In the genomic region with DNA sequence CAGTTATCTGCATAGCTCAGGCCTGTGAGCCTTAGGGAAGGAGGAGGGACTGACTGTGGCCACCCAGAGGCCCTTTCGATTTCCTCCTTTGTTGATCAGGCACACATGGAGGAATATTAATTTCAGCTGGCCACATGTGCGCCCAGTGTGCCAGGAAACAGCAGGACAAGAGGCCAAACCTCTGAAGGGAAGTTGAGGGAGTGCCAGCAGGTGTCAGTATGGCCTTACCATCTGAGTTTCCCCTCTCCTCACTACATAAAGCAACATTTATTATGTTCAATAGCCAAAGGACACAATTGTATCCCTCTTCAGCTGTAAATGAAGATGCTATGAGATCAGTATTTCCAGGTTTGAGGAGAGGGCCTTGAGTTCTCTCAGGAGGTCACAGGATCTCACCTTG, we compare ENCODE assay signal across 14 mouse cellular contexts. TPM values are rescaled to one million over a fixed set of nuclear protein-coding genes. Genes with fewer than 3 reads are reported as not detected.
DNase-seq lines count a peak whose midpoint lies in the region; ATAC-seq and TF ChIP-seq lines count a peak whose summit lies in the region.
"Had no signal": no experiment of that assay in that cellular context is flagged by ENCODE, and none has a peak within 500 bp of the region (broad histone marks: within the 10 kb centered on the region; RNA-seq: fewer than 3 reads in every experiment).

No protein-coding gene starts in this region.

- no peak overlapping the region for H3K9ac ChIP-seq in kidney, embryonic 16.5 days (replicated peaks; ENCODE audit: low read length)
- no peak overlapping the region for H3K9ac ChIP-seq in midbrain, postnatal 0 days (replicated peaks; ENCODE audit: low read length, poor library complexity, severe bottlenecking)
- no peak overlapping the region for H3K9ac ChIP-seq in midbrain, embryonic 11.5 days (ENCODE audit: low read length)
- H3K9ac ChIP-seq: lung, embryonic 15.5 days had no signal

- peak; percentile 28 to 41 for DNase-seq in cerebellum, postnatal 10 days
- no peak for DNase-seq in cerebellum, postnatal 14 days
- peak; percentile 6 for DNase-seq in kidney, adult 11 months
- peak; percentile 65 for DNase-seq in midbrain, postnatal 0 days (ENCODE audit: low spot score)
- DNase-seq in midbrain, embryonic 11.5 days (ENCODE audit: low spot score, missing footprints), result no peak
- DNase-seq in spleen, adult 12 weeks (ENCODE audit: low spot score), result no peak
- no peak for DNase-seq in layer of hippocampus, adult 11-12 months (ENCODE audit: low spot score)
- DNase-seq: thymus, postnatal 25 days had no signal

- H3K36me3 ChIP-seq in kidney, embryonic 16.5 days (ENCODE audit: insufficient read depth, low read length), result no peaks in the 10 kb centered on the region
- H3K36me3 ChIP-seq in midbrain, postnatal 0 days (ENCODE audit: insufficient read depth, low read length), result no peaks in the 10 kb centered on the region
- no peaks in the 10 kb centered on the region for H3K36me3 ChIP-seq in midbrain, embryonic 11.5 days (ENCODE audit: control insufficient read depth, insufficient read depth, low read length)
- H3K36me3 ChIP-seq: lung, embryonic 15.5 days had no signal

- ATAC-seq in kidney, embryonic 16.5 days (ENCODE audit: low FRiP score, low TSS enrichment), result no peak
- ATAC-seq in midbrain, postnatal 0 days (ENCODE audit: low FRiP score), result no peak
- no peak for ATAC-seq in midbrain, embryonic 11.5 days (ENCODE audit: low FRiP score)
- ATAC-seq: forebrain, embryonic 16.5 days; inflammation-experienced regulatory T-cells, adult 6 months had no signal

- H3K4me2 ChIP-seq in kidney, embryonic 16.5 days (replicated peaks; ENCODE audit: low read depth, low read length), result no peak overlapping the region
- no peak overlapping the region for H3K4me2 ChIP-seq in midbrain, postnatal 0 days (ENCODE audit: low read depth, low read length, poor library complexity, severe bottlenecking)
- H3K4me2 ChIP-seq in midbrain, embryonic 11.5 days, result no peak overlapping the region
- H3K4me2 ChIP-seq: lung, embryonic 15.5 days had no signal

- 57% methylated on average over 2 of the region's 2 CpGs for WGBS in kidney, embryonic 16.5 days
- 18% methylated on average over 2 of the region's 2 CpGs for WGBS in midbrain, postnatal 0 days
- 67% methylated on average over 2 of the region's 2 CpGs for WGBS in midbrain, embryonic 11.5 days

- no peaks in the 10 kb centered on the region for H3K27me3 ChIP-seq in kidney, embryonic 16.5 days (ENCODE audit: insufficient read depth, low read length)
- H3K27me3 ChIP-seq in midbrain, postnatal 0 days (ENCODE audit: insufficient read depth, low read length), result no peaks in the 10 kb centered on the region
- no peaks in the 10 kb centered on the region for H3K27me3 ChIP-seq in midbrain, embryonic 11.5 days (ENCODE audit: control insufficient read depth, insufficient read depth, low read length)
- H3K27me3 ChIP-seq: lung, embryonic 15.5 days had no signal

- H3K4me1 ChIP-seq in kidney, embryonic 16.5 days (ENCODE audit: insufficient read depth, low read length), result no peaks in the 10 kb centered on the region
- no peaks in the 10 kb centered on the region for H3K4me1 ChIP-seq in midbrain, postnatal 0 days (ENCODE audit: insufficient read depth, low read length)
- H3K4me1 ChIP-seq in midbrain, embryonic 11.5 days (ENCODE audit: control insufficient read depth, insufficient read depth, low read length), result no peaks in the 10 kb centered on the region
- H3K4me1 ChIP-seq: lung, embryonic 15.5 days had no signal

- no peaks in the 10 kb centered on the region for H3K9me3 ChIP-seq in kidney, embryonic 16.5 days (ENCODE audit: low read length)
- no peaks in the 10 kb centered on the region for H3K9me3 ChIP-seq in midbrain, postnatal 0 days (ENCODE audit: low read length)
- H3K9me3 ChIP-seq in midbrain, embryonic 11.5 days (ENCODE audit: control insufficient read depth, low read length), result no peaks in the 10 kb centered on the region
- H3K9me3 ChIP-seq: lung, embryonic 15.5 days had no signal

- no peak overlapping the region for H3K27ac ChIP-seq in kidney, embryonic 16.5 days (ENCODE audit: low read length)
- H3K27ac ChIP-seq in midbrain, postnatal 0 days (ENCODE audit: low read depth, low read length), result no peak overlapping the region
- no peak overlapping the region for H3K27ac ChIP-seq in midbrain, embryonic 11.5 days (ENCODE audit: low read depth, low read length)
- H3K27ac ChIP-seq: lung, embryonic 15.5 days had no signal

- no peak overlapping the region for H3K4me3 ChIP-seq in kidney, embryonic 16.5 days (ENCODE audit: low read length)
- no peak overlapping the region for H3K4me3 ChIP-seq in midbrain, postnatal 0 days (ENCODE audit: low read depth, low read length)
- H3K4me3 ChIP-seq in midbrain, embryonic 11.5 days (ENCODE audit: low read depth, low read length), result no peak overlapping the region
- H3K4me3 ChIP-seq: lung, embryonic 15.5 days had no signal

- peak; percentile 78 for TF ChIP-seq CTCF in midbrain, postnatal 0 days (IDR thresholded peaks at IDR 0.05)

RNA-seq across cellular contexts. Expression of a gene that starts 13.2 kb away (rescaled TPM):
- polyA plus RNA-seq in kidney, embryonic 16.5 days (2015; fragmentation: Nextera tagmentation; extraction: Ambion mirVana), result 5.4 and 9.6 TPM in 2 replicates
- total RNA-seq in midbrain, postnatal 0 days (2014; rRNA removed), result 142 and 177 TPM in 2 replicates
- 242 and 278 TPM in 2 replicates for polyA plus RNA-seq in midbrain, postnatal 0 days (2015; fragmentation: Nextera tagmentation; extraction: Ambion mirVana)
- polyA plus RNA-seq in midbrain, embryonic 11.5 days (2014; fragmentation: Nextera tagmentation; extraction: Ambion mirVana), result 6.1 and 7.0 TPM in 2 replicates
- total RNA-seq: common myeloid progenitor, adult 5-6 weeks; monocyte, adult 5-6 weeks had no signal
- polyA plus RNA-seq: inflammation-experienced regulatory T-cells, adult 6 months had no signal

Comparison
In these comparisons a context has a peak if more than half of its experiments do, and no peak if none do; other contexts are left out.
1. DNase-seq: peak in cerebellum, postnatal 10 days (2 of 2), kidney, adult 11 months (single experiment) and midbrain, postnatal 0 days (single experiment); none in cerebellum, postnatal 14 days (0 of 2), midbrain, embryonic 11.5 days (single experiment), spleen, adult 12 weeks (single experiment) and layer of hippocampus, adult 11-12 months (single experiment).
2. RNA of a gene that starts 13.2 kb away (polyA plus RNA-seq): 242 to 278 TPM in midbrain, postnatal 0 days; 6.1 to 7.0 TPM in midbrain, embryonic 11.5 days and 5.4 to 9.6 TPM in kidney, embryonic 16.5 days; every median in the first group is over 10 times any median in the second.